Mouse (Mus musculus) adrenal gland, adult 2 months (tissue): ENCODE results near the gene 1700037H04Rik. TPM values are rescaled to one million over a fixed set of nuclear protein-coding genes. Genes with fewer than 3 reads are reported as not detected.

Experiments
- DNase-seq: peaks from one replicate; pipeline ENCODE4 v3.0.0; 2021
- long read RNA-seq: library from polyadenylated mRNA; stranded (forward); transcript quantifications from one replicate; pipeline ENCODE4 v2.0.0, GENCODE M21; 2021
- polyA plus RNA-seq: library from polyadenylated mRNA; depleted of rRNA; stranded (reverse); fragments of >200 nt; gene quantifications from 2 replicates; pipeline ENCODE4 v1.2.3, GENCODE M21; 2012; rRNA removed
- total RNA-seq, 2 experiments: library from RNA; stranded (reverse); gene quantifications; 2 replicates each; pipeline ENCODE4 v1.2.3; 2021

Gene 1700037H04Rik
- total RNA-seq (100 to 1,000 TPM; 114 to 123 TPM), polyA plus RNA-seq (195 and 319 TPM in 2 replicates)
- long read RNA-seq, transcript 1700037H04Rik-204 (3 exons, 1,647 nt) = minor isoform, 14 of 97 reads
- long read RNA-seq, transcript 1700037H04Rik-202 (6 exons, 1,241 nt) = major isoform, 66 of 97 reads
- long read RNA-seq, partial matches to known transcripts = 2 of 97 reads
- long read RNA-seq, other reads (novel, unspliced or antisense) = 14 of 97 reads

GRCm38 (mm10) chr2:131159938-131160581, at the start of gene 1700037H04Rik:
TSS of gene 1700037H04Rik (minus strand) at chr2:131160081.
- DNase-seq = peak; percentile 97

- DNase-seq = no peak
Observed at GRCm38 (mm10) chr2:131209125-131209795, 49.4 kb upstream of the 1700037H04Rik start.

GRCm38 (mm10) chr2:131208356-131208755, 48.5 kb upstream of the 1700037H04Rik start:
- no peak for DNase-seq

GRCm38 (mm10) chr2:131206778-131207177, 46.9 kb upstream of the 1700037H04Rik start, which contains the start of gene Ap5s1:
TSS of gene Ap5s1 (plus strand) at chr2:131207078.
- DNase-seq = no peak

- DNase-seq = no peak
Observed at GRCm38 (mm10) chr2:131205521-131206182, 45.8 kb upstream of the 1700037H04Rik start.

GRCm38 (mm10) chr2:131204410-131204981, 44.6 kb upstream of the 1700037H04Rik start:
- DNase-seq = peak; percentile 94

GRCm38 (mm10) chr2:131203816-131204409, 44.0 kb upstream of the 1700037H04Rik start:
- no peak for DNase-seq

- no peak for DNase-seq
Observed at GRCm38 (mm10) chr2:131201262-131201661, 41.4 kb upstream of the 1700037H04Rik start.

- DNase-seq = no peak
Observed at GRCm38 (mm10) chr2:131200710-131201109, 40.8 kb upstream of the 1700037H04Rik start.

GRCm38 (mm10) chr2:131196606-131197316, 36.9 kb upstream of the 1700037H04Rik start:
- DNase-seq = no peak

- no peak for DNase-seq
Observed at GRCm38 (mm10) chr2:131191005-131191390, 31.1 kb upstream of the 1700037H04Rik start.

GRCm38 (mm10) chr2:131190344-131191004, 30.6 kb upstream of the 1700037H04Rik start:
- no peak for DNase-seq

- no peak for DNase-seq
Observed at GRCm38 (mm10) chr2:131189521-131190309, 29.8 kb upstream of the 1700037H04Rik start.

GRCm38 (mm10) chr2:131188311-131188710, 28.4 kb upstream of the 1700037H04Rik start:
- no peak for DNase-seq

GRCm38 (mm10) chr2:131187602-131187922, 27.7 kb upstream of the 1700037H04Rik start:
- DNase-seq = no peak

GRCm38 (mm10) chr2:131186771-131187601, 27.1 kb upstream of the 1700037H04Rik start, which contains the start of the genes Cdc25b and Spef1:
TSS of gene Cdc25b (plus strand) at chr2:131186949.
TSS of gene Spef1 (minus strand) at chr2:131187282.
- peak; percentile 91 for DNase-seq

- no peak for DNase-seq
Observed at GRCm38 (mm10) chr2:131186343-131186742, 26.5 kb upstream of the 1700037H04Rik start.

GRCm38 (mm10) chr2:131179990-131180587, 20.2 kb upstream of the 1700037H04Rik start, which contains the start of gene Cenpb:
TSS of gene Cenpb (minus strand) at chr2:131180067.
- DNase-seq = peak; percentile 90
